28 mouse cellular contexts compared by ENCODE assay signal in genomic region chr17:30163793-30164192, GRCm38 (mm10).
DNase-seq lines count a peak whose midpoint lies in the region; ATAC-seq lines count a peak whose summit lies in the region.
"Had no signal": no experiment of that assay in that cellular context is flagged by ENCODE, and none has a peak within 500 bp of the region (broad histone marks: within the 10 kb centered on the region; RNA-seq: fewer than 3 reads in every experiment).

No protein-coding gene starts in this region.

- 0 out of 2 replicates have a peak overlapping the region, but pooled peaks have one; percentile 2 for H3K9ac ChIP-seq in heart, embryonic 13.5 days
- H3K9ac ChIP-seq in hindbrain, embryonic 13.5 days, result no peak overlapping the region
- no peak overlapping the region for H3K9ac ChIP-seq in hindbrain, embryonic 14.5 days
- H3K9ac ChIP-seq: heart, embryonic 12.5 days; hindbrain, embryonic 15.5 days had no signal

- H3K4me2 ChIP-seq in heart, embryonic 13.5 days, result no peak overlapping the region
- no peak overlapping the region for H3K4me2 ChIP-seq in hindbrain, embryonic 13.5 days
- no peak overlapping the region for H3K4me2 ChIP-seq in hindbrain, embryonic 14.5 days (replicated peaks)
- H3K4me2 ChIP-seq: heart, embryonic 12.5 days; hindbrain, embryonic 15.5 days had no signal

- peak; percentile 31; the same call in 1 of the 2 replicates for ATAC-seq in frontal cortex, adult (ENCODE audit: low TSS enrichment)
- ATAC-seq in heart, embryonic 13.5 days (ENCODE audit: extremely low read depth, insufficient number of reproducible peaks, low FRiP score, low TSS enrichment), result no peak
- ATAC-seq in hindbrain, embryonic 13.5 days (ENCODE audit: low FRiP score), result no peak
- no peak for ATAC-seq in hindbrain, embryonic 14.5 days (ENCODE audit: low FRiP score)
- ATAC-seq: forebrain, embryonic 14.5 days; intestine, postnatal 0 days; Patski had no signal

- H3K9me3 ChIP-seq in heart, embryonic 13.5 days, result no peaks in the 10 kb centered on the region
- no peaks in the 10 kb centered on the region for H3K9me3 ChIP-seq in hindbrain, embryonic 13.5 days
- no peaks in the 10 kb centered on the region for H3K9me3 ChIP-seq in hindbrain, embryonic 14.5 days (ENCODE audit: control insufficient read depth, low read length)
- H3K9me3 ChIP-seq: forebrain, embryonic 10.5 days; G1E; heart, embryonic 12.5 days; hindbrain, embryonic 10.5 days; hindbrain, embryonic 15.5 days had no signal

- no peaks in the 10 kb centered on the region for H3K27me3 ChIP-seq in heart, embryonic 13.5 days (replicated peaks)
- H3K27me3 ChIP-seq in hindbrain, embryonic 13.5 days, result no peaks in the 10 kb centered on the region
- H3K27me3 ChIP-seq in hindbrain, embryonic 14.5 days (ENCODE audit: control insufficient read depth, insufficient read depth, low read length), result no peaks in the 10 kb centered on the region
- H3K27me3 ChIP-seq: CH12.LX; heart, embryonic 12.5 days; hindbrain, embryonic 15.5 days; Patski had no signal

- peak overlapping the region; percentile 40 for H3K27ac ChIP-seq in heart, embryonic 13.5 days (replicated peaks)
- H3K27ac ChIP-seq in hindbrain, embryonic 13.5 days, result peak overlapping the region; percentile 49
- H3K27ac ChIP-seq in hindbrain, embryonic 14.5 days, result no peak overlapping the region
- H3K27ac ChIP-seq: forebrain, embryonic 10.5 days; gastrocnemius, adult 2 months; hindbrain, embryonic 10.5 days; hindbrain, embryonic 15.5 days had no signal

- DNase-seq in frontal cortex, postnatal 10 days (ENCODE audit: low spot score in 2 of 2), result no peak
- DNase-seq in heart, postnatal 14 days, result no peak
- DNase-seq in hindbrain, embryonic 14.5 days (ENCODE audit: low spot score), result no peak
- DNase-seq in testis, postnatal 10 days (ENCODE audit: low spot score), result peak; percentile 18
- no peak for DNase-seq in testis, postnatal 14 days (ENCODE audit: low spot score)
- DNase-seq: adrenal gland, postnatal 10 days; adrenal gland, postnatal 36 days; B cell, adult 2 months; cerebellum, adult 18-20 months; cerebellum, adult 9-10 months; cerebellum, postnatal 14 days; gastrocnemius, adult 2 months; gastrocnemius, postnatal 14 days; heart, adult 18-20 months; heart, postnatal 10 days; kidney, adult 2 months had no signal

- H3K4me3 ChIP-seq in heart, embryonic 13.5 days, result no peak overlapping the region
- H3K4me3 ChIP-seq in hindbrain, embryonic 13.5 days, result no peak overlapping the region
- H3K4me3 ChIP-seq in hindbrain, embryonic 14.5 days (replicated peaks; ENCODE audit: low read length), result no peak overlapping the region
- H3K4me3 ChIP-seq: forebrain, embryonic 10.5 days; gastrocnemius, adult 2 months; heart, embryonic 12.5 days; hindbrain, embryonic 10.5 days; hindbrain, embryonic 15.5 days had no signal

- peaks cover 58% of the 10 kb centered on the region for H3K4me1 ChIP-seq in heart, embryonic 13.5 days
- peaks cover 39% of the 10 kb centered on the region for H3K4me1 ChIP-seq in hindbrain, embryonic 13.5 days (replicated peaks)
- peaks cover 18% of the 10 kb centered on the region for H3K4me1 ChIP-seq in hindbrain, embryonic 14.5 days (replicated peaks; ENCODE audit: control insufficient read depth, insufficient read depth, low read length)

- 53% methylated on average over 6 of the region's 6 CpGs for WGBS in heart, embryonic 13.5 days
- 79% methylated on average over 6 of the region's 6 CpGs for WGBS in hindbrain, embryonic 13.5 days
- 90% methylated on average over 6 of the region's 6 CpGs for WGBS in hindbrain, embryonic 14.5 days

- intact Hi-C loops in heart, postnatal 14 days (cut with DNase I), result no loop called here

- peaks cover 11% of the 10 kb centered on the region; the same call in 1 of the 2 replicates for H3K36me3 ChIP-seq in heart, embryonic 13.5 days
- H3K36me3 ChIP-seq in hindbrain, embryonic 13.5 days, result no peaks in the 10 kb centered on the region
- no peaks in the 10 kb centered on the region for H3K36me3 ChIP-seq in hindbrain, embryonic 14.5 days (replicated peaks; ENCODE audit: control insufficient read depth, insufficient read depth)
- H3K36me3 ChIP-seq: heart, embryonic 12.5 days; hindbrain, embryonic 15.5 days had no signal
